Mouse (Mus musculus): ENCODE data around the gene Nmnat2. TPM values are rescaled to one million over a fixed set of nuclear protein-coding genes. Genes with fewer than 3 reads are reported as not detected.

Gene Nmnat2
- total and polyA plus RNA-seq, 2 experiments = 0.18 to 0.23 TPM

DNA sequence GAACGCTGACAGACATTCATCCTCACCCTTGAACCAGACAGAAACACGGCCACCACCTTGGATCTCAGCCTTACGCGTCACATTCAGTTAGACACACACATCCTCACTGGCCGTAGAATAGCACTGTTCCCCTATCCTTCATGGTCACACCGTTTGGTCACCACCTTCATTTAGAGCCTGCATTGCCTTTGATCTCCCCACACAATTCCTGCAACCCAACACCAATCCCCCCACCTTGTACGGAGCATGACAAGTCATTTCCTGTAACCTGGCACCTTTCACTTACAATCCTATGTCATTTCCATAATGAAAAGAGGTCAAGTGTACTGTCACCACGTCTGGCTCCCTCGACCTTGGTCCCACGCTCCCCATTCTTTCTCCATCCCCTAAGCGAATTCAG, 189.2 kb downstream of the Nmnat2 start:
- 83% methylated on average over 11 of the region's 11 CpGs for WGBS
- H3K9ac ChIP-seq (ENCODE audit: low read depth, low read length) = no peak overlapping the region
- H3K79me2 ChIP-seq (ENCODE audit: control insufficient read depth, insufficient read depth, low read length) = no peaks in the 10 kb centered on the region

DNA sequence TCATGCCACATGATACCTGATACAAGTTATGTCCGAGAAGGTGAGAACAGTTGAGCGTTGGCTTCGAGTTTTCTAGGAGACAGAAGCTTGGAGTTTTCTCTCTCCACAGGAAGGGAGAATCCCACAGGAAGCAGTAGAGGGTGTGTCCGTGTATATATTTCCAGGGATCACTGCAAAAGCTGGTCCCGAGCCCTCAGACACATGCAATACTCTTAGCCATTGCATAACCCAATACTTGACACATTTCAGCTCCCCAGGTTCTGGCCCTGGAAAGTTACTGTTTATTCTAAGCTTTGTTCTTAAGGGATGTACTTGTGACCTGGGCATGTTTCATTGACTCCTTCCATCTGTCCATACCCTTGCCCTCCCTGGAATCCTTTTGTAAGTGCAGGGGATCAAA, 191.0 kb downstream of the Nmnat2 start:
- no peaks in the 10 kb centered on the region for H3K36me3 ChIP-seq (ENCODE audit: control insufficient read depth, insufficient read depth, low read length)
- no peaks in the 10 kb centered on the region for H3K4me1 ChIP-seq (ENCODE audit: control insufficient read depth, insufficient read depth, low read length)
- H3K79me2 ChIP-seq (ENCODE audit: control insufficient read depth, insufficient read depth, low read length) = no peaks in the 10 kb centered on the region
- no peak overlapping the region for H3K9ac ChIP-seq (ENCODE audit: low read depth, low read length)
- 69% methylated on average over 5 of the region's 5 CpGs for WGBS
- TF ChIP-seq CTCF (IDR thresholded peaks at IDR 0.05; ENCODE audit: low read depth, low read length) (no peak), POLR2A (IDR thresholded peaks at IDR 0.05; ENCODE audit: extremely low read depth, insufficient read depth, low read length) (no peak)
- no peak overlapping the region for H3K27ac ChIP-seq (replicated peaks; ENCODE audit: insufficient read depth, low read depth, low read length)
- no peak overlapping the region for H3K4me3 ChIP-seq (ENCODE audit: insufficient read depth, low read depth, low read length)
- no peak for DNase-seq (ENCODE audit: extremely low read depth, low read depth, low spot score)
- H3K27me3 ChIP-seq (ENCODE audit: control insufficient read depth, insufficient read depth, low read length) = no peaks in the 10 kb centered on the region

More for the DNA sequence above, 189.2 kb downstream of the Nmnat2 start:
- no peak for DNase-seq (ENCODE audit: extremely low read depth, low read depth, low spot score)
- no peaks in the 10 kb centered on the region for H3K27me3 ChIP-seq (ENCODE audit: control insufficient read depth, insufficient read depth, low read length)
- no peak overlapping the region for H3K27ac ChIP-seq (replicated peaks; ENCODE audit: insufficient read depth, low read depth, low read length)
- no peak for TF ChIP-seq POLR2A (IDR thresholded peaks at IDR 0.05; ENCODE audit: extremely low read depth, insufficient read depth, low read length)
- no peak for TF ChIP-seq CTCF (IDR thresholded peaks at IDR 0.05; ENCODE audit: low read depth, low read length)
- H3K4me3 ChIP-seq (ENCODE audit: insufficient read depth, low read depth, low read length) = no peak overlapping the region
- no peaks in the 10 kb centered on the region for H3K4me1 ChIP-seq (ENCODE audit: control insufficient read depth, insufficient read depth, low read length)
- H3K36me3 ChIP-seq (ENCODE audit: control insufficient read depth, insufficient read depth, low read length) = no peaks in the 10 kb centered on the region

DNA sequence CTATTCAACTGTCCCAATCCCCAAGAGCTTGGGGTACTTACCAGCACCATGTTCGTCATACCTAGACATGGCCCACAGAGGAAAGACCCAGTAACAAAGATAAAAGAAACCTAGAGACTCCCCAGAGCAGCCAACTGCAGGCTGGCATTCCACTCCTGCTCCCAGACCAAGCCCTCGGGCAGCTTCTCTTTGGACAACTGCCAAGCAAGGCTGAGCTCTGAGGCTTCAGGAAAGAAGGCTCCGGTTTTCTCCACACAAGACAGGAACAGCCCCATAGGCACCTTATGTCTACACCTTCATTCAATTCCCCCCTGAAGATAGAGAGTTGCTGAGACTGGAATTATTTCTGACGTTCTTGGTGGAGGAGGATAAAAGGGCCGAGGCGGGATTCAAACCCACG, 197.8 kb downstream of the Nmnat2 start:
- no peak for DNase-seq (ENCODE audit: extremely low read depth, low read depth, low spot score)
- H3K27me3 ChIP-seq (ENCODE audit: control insufficient read depth, insufficient read depth, low read length) = no peaks in the 10 kb centered on the region
- H3K4me1 ChIP-seq (ENCODE audit: control insufficient read depth, insufficient read depth, low read length) = peaks cover 5% of the 10 kb centered on the region; the same call in 1 of the 2 replicates
- no peaks in the 10 kb centered on the region for H3K36me3 ChIP-seq (ENCODE audit: control insufficient read depth, insufficient read depth, low read length)
- TF ChIP-seq POLR2A (IDR thresholded peaks at IDR 0.05; ENCODE audit: extremely low read depth, insufficient read depth, low read length) (no peak), CTCF (IDR thresholded peaks at IDR 0.05; ENCODE audit: low read depth, low read length) (no peak)
- H3K4me3 ChIP-seq (ENCODE audit: insufficient read depth, low read depth, low read length) = no peak overlapping the region
- no peaks in the 10 kb centered on the region for H3K79me2 ChIP-seq (ENCODE audit: control insufficient read depth, insufficient read depth, low read length)
- no peak overlapping the region for H3K27ac ChIP-seq (replicated peaks; ENCODE audit: insufficient read depth, low read depth, low read length)
- no peak overlapping the region for H3K9ac ChIP-seq (ENCODE audit: low read depth, low read length)
- WGBS = 80% methylated on average over 7 of the region's 7 CpGs

DNA sequence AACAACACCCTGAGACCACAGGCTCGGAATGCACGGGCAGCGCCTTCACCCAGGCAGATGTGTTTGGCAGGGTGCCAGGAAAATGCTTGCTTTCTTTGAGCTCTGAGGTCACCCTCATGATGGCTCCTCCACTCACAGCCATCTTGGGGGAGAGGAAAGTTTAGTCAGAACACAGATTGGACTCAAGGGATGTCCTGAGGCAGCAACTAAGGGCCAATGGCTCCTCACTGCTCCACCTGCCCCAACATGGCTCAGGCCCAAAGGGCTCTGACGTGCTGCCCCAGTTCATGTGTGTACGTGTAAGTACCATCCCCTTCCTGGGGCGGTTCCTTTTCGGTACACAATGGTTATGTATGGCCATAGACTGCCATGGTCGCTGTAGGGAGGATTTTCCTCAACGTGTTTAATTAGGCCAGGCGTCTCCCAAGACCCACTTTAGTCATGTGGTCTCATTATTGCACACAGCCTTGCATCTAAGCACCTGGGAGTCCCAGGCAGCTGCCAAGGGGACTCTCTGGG, 198.9 kb downstream of the Nmnat2 start:
- H3K79me2 ChIP-seq (ENCODE audit: control insufficient read depth, insufficient read depth, low read length) = no peaks in the 10 kb centered on the region
- peak; percentile 16 for DNase-seq (ENCODE audit: extremely low read depth, low read depth, low spot score)
- H3K4me3 ChIP-seq (ENCODE audit: insufficient read depth, low read depth, low read length) = no peak overlapping the region
- WGBS = 72% methylated on average over 10 of the region's 10 CpGs
- no peaks in the 10 kb centered on the region for H3K36me3 ChIP-seq (ENCODE audit: control insufficient read depth, insufficient read depth, low read length)
- no peaks in the 10 kb centered on the region for H3K27me3 ChIP-seq (ENCODE audit: control insufficient read depth, insufficient read depth, low read length)
- H3K9ac ChIP-seq (ENCODE audit: low read depth, low read length) = no peak overlapping the region
- H3K27ac ChIP-seq (replicated peaks; ENCODE audit: insufficient read depth, low read depth, low read length) = no peak overlapping the region
- H3K4me1 ChIP-seq (ENCODE audit: control insufficient read depth, insufficient read depth, low read length) = peaks cover 5% of the 10 kb centered on the region; the same call in 1 of the 2 replicates
- TF ChIP-seq POLR2A (IDR thresholded peaks at IDR 0.05; ENCODE audit: extremely low read depth, insufficient read depth, low read length) (no peak), CTCF (IDR thresholded peaks at IDR 0.05; ENCODE audit: low read depth, low read length) (no peak)

DNA sequence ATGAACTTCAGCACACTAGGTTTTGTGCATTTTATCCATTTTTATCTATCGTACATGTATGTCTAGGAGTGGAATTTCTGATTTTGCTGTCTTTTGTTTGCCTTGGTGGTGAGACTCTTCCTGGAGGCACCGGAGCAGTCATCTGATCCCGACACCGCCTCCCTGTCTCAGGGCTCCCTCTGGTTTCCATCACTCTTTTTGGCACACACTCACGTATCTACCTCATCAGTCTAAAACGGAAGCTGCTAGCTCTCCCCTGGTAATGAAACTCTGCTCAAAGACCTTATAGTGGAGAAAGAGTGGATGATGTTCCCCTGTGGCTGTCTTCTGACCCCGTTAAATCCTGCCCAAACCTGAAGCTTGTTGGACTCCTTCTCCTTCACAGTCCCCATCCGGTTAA, 200.6 kb downstream of the Nmnat2 start:
- TF ChIP-seq POLR2A (IDR thresholded peaks at IDR 0.05; ENCODE audit: extremely low read depth, insufficient read depth, low read length) = no peak
- no peak for TF ChIP-seq CTCF (IDR thresholded peaks at IDR 0.05; ENCODE audit: low read depth, low read length)
- 85% methylated on average over 8 of the region's 8 CpGs for WGBS
- H3K79me2 ChIP-seq (ENCODE audit: control insufficient read depth, insufficient read depth, low read length) = no peaks in the 10 kb centered on the region
- peaks cover 5% of the 10 kb centered on the region; the same call in 1 of the 2 replicates for H3K4me1 ChIP-seq (ENCODE audit: control insufficient read depth, insufficient read depth, low read length)
- H3K4me3 ChIP-seq (ENCODE audit: insufficient read depth, low read depth, low read length) = no peak overlapping the region
- no peaks in the 10 kb centered on the region for H3K27me3 ChIP-seq (ENCODE audit: control insufficient read depth, insufficient read depth, low read length)
- H3K9ac ChIP-seq (ENCODE audit: low read depth, low read length) = no peak overlapping the region
- H3K36me3 ChIP-seq (ENCODE audit: control insufficient read depth, insufficient read depth, low read length) = no peaks in the 10 kb centered on the region
- H3K27ac ChIP-seq (replicated peaks; ENCODE audit: insufficient read depth, low read depth, low read length) = no peak overlapping the region
- DNase-seq (ENCODE audit: extremely low read depth, low read depth, low spot score) = no peak

DNA sequence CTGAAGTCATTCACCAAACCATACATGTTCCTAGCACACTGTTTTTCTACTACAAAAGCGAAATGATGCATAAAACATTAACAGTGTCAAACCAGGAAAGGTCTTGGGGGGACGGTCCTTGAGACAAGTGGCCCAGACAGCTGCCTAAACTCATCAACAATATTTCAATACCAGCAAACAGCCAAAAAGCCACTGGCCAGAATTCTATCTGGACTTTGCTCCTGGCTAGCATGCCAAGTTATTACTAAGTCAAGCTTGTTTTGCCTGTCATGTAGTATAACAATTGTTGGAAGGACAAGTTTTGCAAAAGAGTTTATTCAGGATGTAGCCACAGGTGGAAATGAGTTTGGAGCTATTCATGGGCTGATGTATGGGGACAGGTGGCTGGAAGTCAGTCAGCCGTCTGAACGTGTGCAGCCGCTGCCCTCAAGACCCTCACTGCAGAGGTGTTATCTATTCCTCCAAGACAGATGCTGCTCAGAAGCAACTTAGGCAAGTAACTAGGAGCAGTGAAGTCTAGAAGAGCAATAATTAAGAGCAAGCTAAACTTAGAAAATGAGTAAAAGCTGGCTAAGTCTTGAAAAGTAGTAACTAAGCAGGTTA, 202.3 kb downstream of the Nmnat2 start:
- Histone ChIP-seq H3K36me3 (ENCODE audit: control insufficient read depth, insufficient read depth, low read length) (no peaks in the 10 kb centered on the region), H3K79me2 (ENCODE audit: control insufficient read depth, insufficient read depth, low read length) (no peaks in the 10 kb centered on the region), H3K4me3 (ENCODE audit: insufficient read depth, low read depth, low read length) (no peak overlapping the region), H3K9ac (ENCODE audit: low read depth, low read length) (no peak overlapping the region), H3K27ac (replicated peaks; ENCODE audit: insufficient read depth, low read depth, low read length) (no peak overlapping the region), H3K4me1 (ENCODE audit: control insufficient read depth, insufficient read depth, low read length) (peaks cover 5% of the 10 kb centered on the region; the same call in 1 of the 2 replicates), H3K27me3 (ENCODE audit: control insufficient read depth, insufficient read depth, low read length) (no peaks in the 10 kb centered on the region)
- WGBS = 54% methylated on average over 5 of the region's 5 CpGs
- TF ChIP-seq POLR2A (IDR thresholded peaks at IDR 0.05; ENCODE audit: extremely low read depth, insufficient read depth, low read length) (no peak), CTCF (IDR thresholded peaks at IDR 0.05; ENCODE audit: low read depth, low read length) (no peak)
- DNase-seq (ENCODE audit: extremely low read depth, low read depth, low spot score) = peak; percentile 87

Measured in liver, adult 2 months (tissue).